Mouse (Mus musculus) brain, adult 10 weeks (tissue): Measurements from ENCODE around the gene Rai2. TPM values are rescaled to one million over a fixed set of nuclear protein-coding genes. Genes with fewer than 3 reads are reported as not detected.

Experiments
- polyA plus RNA-seq: library from polyadenylated mRNA; stranded (reverse); fragments of 350-450 nt; fragmentation: Illumina TruSeq; extraction: RNeasy Lipid Tissue Mini Kit (QIAGEN cat#74804); gene quantifications from one replicate; pipeline ENCODE4 v1.2.3, GENCODE M21; 2015; ENCODE audit warnings: low read depth, low replicate concordance

Rai2 gene
- 9.7 TPM for polyA plus RNA-seq

GRCm38 (mm10) chrX:161716865-161717763, at the start of gene Rai2:
TSS of gene Rai2 (plus strand) at chrX:161717069.

